Mouse (Mus musculus): ENCODE data around the gene Bloc1s4. TPM values are rescaled to one million over a fixed set of nuclear protein-coding genes. Genes with fewer than 3 reads are reported as not detected.

The Bloc1s4 gene
- polyA plus RNA-seq, 1 experiment from 2014 or later: 23.5 TPM

GRCm38 (mm10) chr5:36777186-36777585 lies 28.7 kb upstream of the Bloc1s4 start:
- H3K9me3 ChIP-seq (ENCODE audit: control insufficient read depth, low read depth, low read length): 0 out of 2 replicates have a peak, but pooled peaks cover 3% of the 10 kb centered on the region
- no peaks in the 10 kb centered on the region for H3K4me1 ChIP-seq (ENCODE audit: control insufficient read depth, insufficient read depth, low read length)
- no peak overlapping the region for H3K9ac ChIP-seq (replicated peaks; ENCODE audit: low read depth, low read length)
- no peak for ATAC-seq (ENCODE audit: insufficient number of reproducible peaks, insufficient read depth, low FRiP score, low read depth)
- H3K27ac ChIP-seq (ENCODE audit: low read length): no peak overlapping the region
- 9% methylated on average over 2 of the region's 2 CpGs for WGBS
- H3K4me2 ChIP-seq (replicated peaks; ENCODE audit: low read depth, low read length): no peak overlapping the region
- no peaks in the 10 kb centered on the region for H3K27me3 ChIP-seq (ENCODE audit: control insufficient read depth, insufficient read depth, low read length)
- no peak overlapping the region for H3K4me3 ChIP-seq (ENCODE audit: low read depth, low read length)
- no peaks in the 10 kb centered on the region for H3K36me3 ChIP-seq (ENCODE audit: control insufficient read depth, insufficient read depth, low read length)

DNA sequence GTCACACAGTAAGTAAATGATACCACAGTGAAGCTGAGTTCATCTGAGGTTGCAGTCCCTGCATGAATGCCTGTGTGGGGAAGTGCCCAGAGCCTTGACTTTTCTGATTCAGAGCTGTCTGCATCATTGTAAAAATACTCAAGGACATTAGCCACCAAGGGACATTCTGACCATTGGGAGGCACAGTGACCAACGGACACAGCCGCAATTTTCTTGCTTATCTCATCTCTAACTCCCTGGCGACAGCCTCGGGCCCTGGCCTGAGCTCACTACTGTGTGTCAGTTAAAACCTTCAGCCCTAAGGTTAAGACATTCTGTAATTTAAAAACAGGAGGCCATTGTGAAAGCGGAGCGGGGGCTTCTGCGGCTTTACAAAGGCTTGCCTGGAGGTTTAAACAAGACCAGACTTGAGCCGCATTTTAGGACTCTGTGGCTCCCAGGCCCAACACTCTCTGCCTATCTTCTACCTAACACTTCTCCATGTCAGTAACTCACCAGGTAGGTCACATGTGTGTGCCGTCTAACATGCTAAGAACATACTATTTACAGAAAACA lies 27.6 kb upstream of the Bloc1s4 start:
- Histone ChIP-seq H3K27me3 (ENCODE audit: control insufficient read depth, insufficient read depth, low read length) (no peaks in the 10 kb centered on the region), H3K9me3 (ENCODE audit: control insufficient read depth, low read depth, low read length) (0 out of 2 replicates have a peak, but pooled peaks cover 3% of the 10 kb centered on the region), H3K4me2 (replicated peaks; ENCODE audit: low read depth, low read length) (no peak overlapping the region), H3K27ac (ENCODE audit: low read length) (no peak overlapping the region), H3K9ac (replicated peaks; ENCODE audit: low read depth, low read length) (no peak overlapping the region), H3K36me3 (ENCODE audit: control insufficient read depth, insufficient read depth, low read length) (no peaks in the 10 kb centered on the region), H3K4me1 (ENCODE audit: control insufficient read depth, insufficient read depth, low read length) (no peaks in the 10 kb centered on the region), H3K4me3 (ENCODE audit: low read depth, low read length) (no peak overlapping the region)
- ATAC-seq (ENCODE audit: insufficient number of reproducible peaks, insufficient read depth, low FRiP score, low read depth): no peak
- whole genome bisulfite sequencing: 36% methylated on average over 9 of the region's 9 CpGs

- no peaks in the 10 kb centered on the region for H3K27me3 ChIP-seq (ENCODE audit: control insufficient read depth, insufficient read depth, low read length)
- H3K4me2 ChIP-seq (replicated peaks; ENCODE audit: low read depth, low read length): no peak overlapping the region
- ATAC-seq (ENCODE audit: insufficient number of reproducible peaks, insufficient read depth, low FRiP score, low read depth): no peak
- no peak overlapping the region for H3K27ac ChIP-seq (ENCODE audit: low read length)
- 83% methylated on average over 2 of the region's 2 CpGs for WGBS
- H3K9me3 ChIP-seq (ENCODE audit: control insufficient read depth, low read depth, low read length): no peaks in the 10 kb centered on the region
- H3K9ac ChIP-seq (replicated peaks; ENCODE audit: low read depth, low read length): no peak overlapping the region
- H3K4me1 ChIP-seq (ENCODE audit: control insufficient read depth, insufficient read depth, low read length): no peaks in the 10 kb centered on the region
- no peak overlapping the region for H3K4me3 ChIP-seq (ENCODE audit: low read depth, low read length)
- no peaks in the 10 kb centered on the region for H3K36me3 ChIP-seq (ENCODE audit: control insufficient read depth, insufficient read depth, low read length)
Observed at GRCm38 (mm10) chr5:36775317-36775716, 26.9 kb upstream of the Bloc1s4 start.

DNA sequence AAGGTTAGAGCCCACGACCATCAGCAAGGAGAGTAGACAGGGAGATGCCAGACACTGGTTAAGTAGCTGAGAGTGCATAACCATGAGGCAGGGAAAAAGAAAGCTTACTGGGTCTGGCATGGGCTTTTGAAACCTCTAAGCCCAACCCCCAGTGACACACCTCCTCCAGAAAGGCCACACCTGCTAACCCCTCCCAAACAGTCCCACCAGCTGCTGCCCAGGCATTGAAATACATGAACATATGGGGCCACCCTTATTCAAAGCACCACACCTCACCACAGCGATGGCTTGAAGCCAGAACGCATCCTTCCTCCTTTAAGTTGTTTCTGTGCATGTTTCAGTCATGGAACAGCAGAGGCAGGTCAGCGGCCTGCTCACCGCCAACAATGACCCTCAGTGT lies 24.1 kb upstream of the Bloc1s4 start:
- WGBS: 81% methylated on average over 5 of the region's 5 CpGs
- Histone ChIP-seq H3K36me3 (ENCODE audit: control insufficient read depth, insufficient read depth, low read length) (no peaks in the 10 kb centered on the region), H3K27ac (ENCODE audit: low read length) (no peak overlapping the region), H3K4me3 (ENCODE audit: low read depth, low read length) (no peak overlapping the region), H3K9me3 (ENCODE audit: control insufficient read depth, low read depth, low read length) (no peaks in the 10 kb centered on the region), H3K9ac (replicated peaks; ENCODE audit: low read depth, low read length) (no peak overlapping the region), H3K27me3 (ENCODE audit: control insufficient read depth, insufficient read depth, low read length) (no peaks in the 10 kb centered on the region), H3K4me1 (ENCODE audit: control insufficient read depth, insufficient read depth, low read length) (no peaks in the 10 kb centered on the region), H3K4me2 (replicated peaks; ENCODE audit: low read depth, low read length) (no peak overlapping the region)
- no peak for ATAC-seq (ENCODE audit: insufficient number of reproducible peaks, insufficient read depth, low FRiP score, low read depth)

DNA sequence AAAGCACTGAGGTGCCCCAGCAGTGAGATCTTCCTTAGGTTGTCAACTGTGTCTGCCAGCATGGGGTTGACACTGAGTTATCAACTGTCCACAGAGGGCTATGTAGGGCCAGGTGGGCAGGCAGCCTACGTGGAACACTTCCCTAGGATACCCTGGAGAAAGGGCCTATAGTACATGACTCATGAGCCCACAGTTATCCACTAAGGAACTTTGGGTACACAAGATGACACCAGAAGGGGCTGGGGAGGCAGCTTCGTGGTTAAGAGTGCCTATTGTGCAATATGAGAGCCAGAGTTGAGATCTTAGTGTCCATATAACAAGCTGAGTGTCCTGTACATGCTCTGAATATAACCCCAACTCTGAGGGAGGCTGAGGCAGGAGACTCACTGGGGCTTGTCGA lies 21.2 kb upstream of the Bloc1s4 start:
- Histone ChIP-seq H3K4me3 (ENCODE audit: low read depth, low read length) (no peak overlapping the region), H3K27me3 (ENCODE audit: control insufficient read depth, insufficient read depth, low read length) (no peaks in the 10 kb centered on the region), H3K9me3 (ENCODE audit: control insufficient read depth, low read depth, low read length) (no peaks in the 10 kb centered on the region), H3K9ac (replicated peaks; ENCODE audit: low read depth, low read length) (no peak overlapping the region), H3K4me1 (ENCODE audit: control insufficient read depth, insufficient read depth, low read length) (no peaks in the 10 kb centered on the region), H3K4me2 (replicated peaks; ENCODE audit: low read depth, low read length) (no peak overlapping the region), H3K27ac (ENCODE audit: low read length) (no peak overlapping the region), H3K36me3 (ENCODE audit: control insufficient read depth, insufficient read depth, low read length) (no peaks in the 10 kb centered on the region)
- 58% methylated on average over 3 of the region's 3 CpGs for WGBS
- no peak for ATAC-seq (ENCODE audit: insufficient number of reproducible peaks, insufficient read depth, low FRiP score, low read depth)

GRCm38 (mm10) chr5:36766958-36767703 lies 18.7 kb upstream of the Bloc1s4 start:
- Histone ChIP-seq H3K27ac (ENCODE audit: low read length) (no peak overlapping the region), H3K9me3 (ENCODE audit: control insufficient read depth, low read depth, low read length) (no peaks in the 10 kb centered on the region), H3K36me3 (ENCODE audit: control insufficient read depth, insufficient read depth, low read length) (no peaks in the 10 kb centered on the region), H3K9ac (replicated peaks; ENCODE audit: low read depth, low read length) (no peak overlapping the region), H3K4me2 (replicated peaks; ENCODE audit: low read depth, low read length) (no peak overlapping the region), H3K4me3 (ENCODE audit: low read depth, low read length) (no peak overlapping the region), H3K27me3 (ENCODE audit: control insufficient read depth, insufficient read depth, low read length) (no peaks in the 10 kb centered on the region), H3K4me1 (ENCODE audit: control insufficient read depth, insufficient read depth, low read length) (0 out of 2 replicates have a peak, but pooled peaks cover 3% of the 10 kb centered on the region)
- no peak for ATAC-seq (ENCODE audit: insufficient number of reproducible peaks, insufficient read depth, low FRiP score, low read depth)
- WGBS: 22% methylated on average over 10 of the region's 10 CpGs

- 23% methylated on average over 4 of the region's 4 CpGs for WGBS
- Histone ChIP-seq H3K27ac (ENCODE audit: low read length) (no peak overlapping the region), H3K4me2 (replicated peaks; ENCODE audit: low read depth, low read length) (no peak overlapping the region), H3K27me3 (ENCODE audit: control insufficient read depth, insufficient read depth, low read length) (no peaks in the 10 kb centered on the region), H3K4me1 (ENCODE audit: control insufficient read depth, insufficient read depth, low read length) (0 out of 2 replicates have a peak, but pooled peaks cover 7% of the 10 kb centered on the region), H3K9me3 (ENCODE audit: control insufficient read depth, low read depth, low read length) (no peaks in the 10 kb centered on the region), H3K9ac (replicated peaks; ENCODE audit: low read depth, low read length) (no peak overlapping the region), H3K36me3 (ENCODE audit: control insufficient read depth, insufficient read depth, low read length) (no peaks in the 10 kb centered on the region), H3K4me3 (ENCODE audit: low read depth, low read length) (no peak overlapping the region)
- no peak for ATAC-seq (ENCODE audit: insufficient number of reproducible peaks, insufficient read depth, low FRiP score, low read depth)
Observed at GRCm38 (mm10) chr5:36759848-36760247, 11.4 kb upstream of the Bloc1s4 start.

DNA sequence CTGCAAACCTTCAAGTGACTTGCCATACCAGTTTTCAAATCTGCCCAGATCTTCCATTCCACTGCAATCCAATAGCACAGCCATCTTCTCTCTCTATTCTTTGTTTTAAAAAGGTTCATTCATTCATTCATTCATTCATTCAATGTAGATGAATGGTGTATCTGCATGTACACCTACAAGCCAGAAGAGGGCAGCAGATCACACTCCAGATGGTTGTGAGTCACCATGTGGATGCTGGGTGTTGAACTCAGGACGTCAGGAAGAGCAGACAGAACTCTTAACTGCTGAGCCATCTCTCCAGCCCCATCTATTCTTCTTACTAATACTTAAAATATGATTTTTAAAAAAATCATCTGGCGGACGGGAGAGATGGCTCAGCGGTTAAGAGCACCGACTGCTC lies 8.6 kb upstream of the Bloc1s4 start:
- Histone ChIP-seq H3K27ac (ENCODE audit: low read length) (no peak overlapping the region), H3K4me2 (replicated peaks; ENCODE audit: low read depth, low read length) (no peak overlapping the region), H3K27me3 (ENCODE audit: control insufficient read depth, insufficient read depth, low read length) (no peaks in the 10 kb centered on the region), H3K36me3 (ENCODE audit: control insufficient read depth, insufficient read depth, low read length) (no peaks in the 10 kb centered on the region), H3K9ac (replicated peaks; ENCODE audit: low read depth, low read length) (no peak overlapping the region), H3K9me3 (ENCODE audit: control insufficient read depth, low read depth, low read length) (no peaks in the 10 kb centered on the region), H3K4me3 (ENCODE audit: low read depth, low read length) (no peak overlapping the region), H3K4me1 (ENCODE audit: control insufficient read depth, insufficient read depth, low read length) (0 out of 2 replicates have a peak, but pooled peaks cover 4% of the 10 kb centered on the region)
- ATAC-seq (ENCODE audit: insufficient number of reproducible peaks, insufficient read depth, low FRiP score, low read depth): no peak
- 68% methylated on average over 5 of the region's 5 CpGs for WGBS
